13 mouse cellular contexts compared by ENCODE assay signal in genomic region chr6:51654991-51655390, GRCm38 (mm10).
DNase-seq lines count a peak whose midpoint lies in the region; ATAC-seq and TF ChIP-seq lines count a peak whose summit lies in the region.
"Had no signal": no experiment of that assay in that cellular context is flagged by ENCODE, and none has a peak within 500 bp of the region (broad histone marks: within the 10 kb centered on the region; RNA-seq: fewer than 3 reads in every experiment).

No protein-coding gene starts in this region.

- no peaks in the 10 kb centered on the region for H3K9me3 ChIP-seq in kidney, postnatal 0 days (replicated peaks; ENCODE audit: low read length)
- no peaks in the 10 kb centered on the region for H3K9me3 ChIP-seq in kidney, embryonic 16.5 days (ENCODE audit: low read length)
- H3K9me3 ChIP-seq: neural tube, embryonic 13.5 days had no signal

- no peak overlapping the region for H3K4me3 ChIP-seq in kidney, postnatal 0 days (replicated peaks; ENCODE audit: low read depth, low read length)
- no peak overlapping the region for H3K4me3 ChIP-seq in kidney, embryonic 16.5 days (ENCODE audit: low read length)
- H3K4me3 ChIP-seq in bone marrow, adult 2 months (replicated peaks; ENCODE audit: control insufficient read depth, low read depth, low read length): no peak overlapping the region
- H3K4me3 ChIP-seq: heart, embryonic 13.5 days; neural tube, embryonic 13.5 days had no signal

- no peak for DNase-seq in kidney, postnatal 0 days (ENCODE audit: low spot score)
- DNase-seq in thymus, postnatal 25 days: peak; percentile 5
- no peak for DNase-seq in thymus, postnatal 10 days (ENCODE audit: low spot score in 2 of 2)
- peak; percentile 6 for DNase-seq in splenic B cell, adult 2 months (ENCODE audit: low read depth, low spot score)
- no peak for DNase-seq in right cerebral cortex, adult 2 months (ENCODE audit: low spot score in 2 of 2)
- DNase-seq in kidney, postnatal 4 days: no peak
- DNase-seq: adrenal gland, postnatal 10 days; right cerebral cortex, postnatal 25 days had no signal

- no peak overlapping the region for H3K4me2 ChIP-seq in kidney, postnatal 0 days (ENCODE audit: low read length)
- no peak overlapping the region for H3K4me2 ChIP-seq in kidney, embryonic 16.5 days (replicated peaks; ENCODE audit: low read depth, low read length)
- H3K4me2 ChIP-seq: heart, embryonic 13.5 days; neural tube, embryonic 13.5 days had no signal

- no peak overlapping the region for H3K9ac ChIP-seq in kidney, postnatal 0 days (ENCODE audit: low read depth, low read length)
- no peak overlapping the region for H3K9ac ChIP-seq in kidney, embryonic 16.5 days (replicated peaks; ENCODE audit: low read length)
- H3K9ac ChIP-seq: heart, embryonic 13.5 days; neural tube, embryonic 13.5 days had no signal

- 89% methylated on average over 4 of the region's 4 CpGs for WGBS in kidney, postnatal 0 days
- 92% methylated on average over 4 of the region's 4 CpGs for WGBS in kidney, embryonic 16.5 days
- 77% methylated on average over 4 of the region's 4 CpGs for WGBS in bone marrow, adult 2 months

- peak; percentile 22; the same call in 1 of the 2 replicates for TF ChIP-seq CTCF in kidney, postnatal 0 days (IDR thresholded peaks at IDR 0.05; ENCODE audit: low read depth)
- peak; percentile 11; the same call in 1 of the 2 replicates for TF ChIP-seq CTCF in bone marrow, adult 2 months (IDR thresholded peaks at IDR 0.05; ENCODE audit: control insufficient read depth, insufficient read depth, low read length)

- ATAC-seq in kidney, postnatal 0 days (replicated peaks; ENCODE audit: low FRiP score, low read depth): no peak
- no peak for ATAC-seq in kidney, embryonic 16.5 days (ENCODE audit: low FRiP score, low TSS enrichment)

- no peak overlapping the region for H3K27ac ChIP-seq in kidney, postnatal 0 days
- H3K27ac ChIP-seq in kidney, embryonic 16.5 days (ENCODE audit: low read length): no peak overlapping the region
- no peak overlapping the region for H3K27ac ChIP-seq in bone marrow, adult 2 months (ENCODE audit: control insufficient read depth, insufficient read depth, low read depth, low read length, poor library complexity)
- H3K27ac ChIP-seq: heart, embryonic 13.5 days; neural tube, embryonic 13.5 days had no signal

- H3K36me3 ChIP-seq in kidney, postnatal 0 days (ENCODE audit: insufficient read depth, low read length): no peaks in the 10 kb centered on the region
- H3K36me3 ChIP-seq in kidney, embryonic 16.5 days (ENCODE audit: insufficient read depth, low read length): no peaks in the 10 kb centered on the region
- H3K36me3 ChIP-seq in splenic B cell, adult 2 months (ENCODE audit: control insufficient read depth, insufficient read depth, low read length, poor library complexity, severe bottlenecking): no peaks in the 10 kb centered on the region
- H3K36me3 ChIP-seq: heart, embryonic 13.5 days; neural tube, embryonic 13.5 days had no signal

- no peaks in the 10 kb centered on the region for H3K4me1 ChIP-seq in kidney, postnatal 0 days (replicated peaks; ENCODE audit: insufficient read depth, low read length)
- H3K4me1 ChIP-seq in kidney, embryonic 16.5 days (ENCODE audit: insufficient read depth, low read length): peaks cover 14% of the 10 kb centered on the region
- H3K4me1 ChIP-seq in bone marrow, adult 2 months (ENCODE audit: control insufficient read depth, insufficient read depth, low read length): no peaks in the 10 kb centered on the region; the same call in 1 of the 2 replicates
- H3K4me1 ChIP-seq: megakaryocyte, embryonic 14.5 days had no signal

- no peaks in the 10 kb centered on the region for H3K27me3 ChIP-seq in kidney, postnatal 0 days (ENCODE audit: insufficient read depth, low read length)
- no peaks in the 10 kb centered on the region for H3K27me3 ChIP-seq in kidney, embryonic 16.5 days (ENCODE audit: insufficient read depth, low read length)
- H3K27me3 ChIP-seq in splenic B cell, adult 2 months (ENCODE audit: control insufficient read depth, insufficient read depth, low read length, poor library complexity, severe bottlenecking): no peaks in the 10 kb centered on the region
- H3K27me3 ChIP-seq: heart, embryonic 13.5 days; neural tube, embryonic 13.5 days had no signal

- TF ChIP-seq POLR2A in bone marrow, adult 2 months (IDR thresholded peaks at IDR 0.05; ENCODE audit: borderline replicate concordance, control insufficient read depth, low read depth, low read length): no peak

Comparison
In these comparisons a context has a peak if more than half of its experiments do, and no peak if none do; other contexts are left out.
1. DNase-seq: peak in thymus, postnatal 25 days (single experiment) and splenic B cell, adult 2 months (single experiment); none in kidney, postnatal 0 days (single experiment), thymus, postnatal 10 days (0 of 2), right cerebral cortex, adult 2 months (0 of 2) and kidney, postnatal 4 days (0 of 2).